Mouse (Mus musculus) MEL (cell line): Measurements from ENCODE around the gene Evl.
A peak's percentile ranks its signal among the peaks of the same experiment; 100 is the strongest.

Experiments
- BHLHE40 ChIP-seq: IDR thresholded peaks from 2 replicates; pipeline ENCODE4 v1.6.1; 2012; ENCODE audit warnings: low read depth, mild to moderate bottlenecking, inconsistent platforms, low read length, improper control_type of control experiment, borderline replicate concordance
- CHD2 ChIP-seq: IDR thresholded peaks from 2 replicates; pipeline ENCODE4 v1.6.1; 2011; ENCODE audit warnings: low read length, improper control_type of control experiment
- CTCF ChIP-seq, 3 experiments: IDR thresholded peaks in 2 of 3; conservative IDR thresholded peaks in 1 of 3; 2 replicates each; pipeline ENCODE4 v1.5.1; 2011 to 2012; ENCODE audit warnings: low read length in 3 of 3, low read depth in 2 of 3, mild to moderate bottlenecking in 2 of 3, improper control_type of control experiment in 1 of 3, inconsistent platforms in 1 of 3, mixed read lengths in 1 of 3, moderate library complexity in 1 of 3; ENCODE audit not compliant: control insufficient read depth in 1 of 3, insufficient read depth in 1 of 3, poor library complexity in 1 of 3, severe bottlenecking in 1 of 3
- MAX ChIP-seq: IDR thresholded peaks from 2 replicates; pipeline ENCODE4 v1.6.1; 2011; ENCODE audit warnings: low read length, improper control_type of control experiment
- POLR2A ChIP-seq, 2 experiments: IDR thresholded peaks; 2 replicates each; pipeline ENCODE4 v1.6.1; 2011 to 2012; ENCODE audit warnings: low read length in 2 of 2, mild to moderate bottlenecking in 2 of 2, control low read depth in 1 of 2, improper control_type of control experiment in 1 of 2, low read depth in 1 of 2, moderate library complexity in 1 of 2; ENCODE audit not compliant: control insufficient read depth in 1 of 2, insufficient read depth in 1 of 2, poor library complexity in 1 of 2
- POLR2AphosphoS5 ChIP-seq: IDR thresholded peaks from 2 replicates; pipeline ENCODE4 v1.6.1; 2012; ENCODE audit warnings: low read depth, borderline replicate concordance, mild to moderate bottlenecking, inconsistent platforms, low read length, moderate library complexity, mixed read lengths
- TBP ChIP-seq: IDR thresholded peaks from 2 replicates; pipeline ENCODE4 v1.8.0; 2011; ENCODE audit warnings: low read depth, low read length, improper control_type of control experiment
- UBTF ChIP-seq: IDR thresholded peaks from 2 replicates; pipeline ENCODE4 v1.6.1; 2012; ENCODE audit warnings: low read depth, mild to moderate bottlenecking, inconsistent platforms, low read length, improper control_type of control experiment, moderate library complexity, borderline replicate concordance; ENCODE audit not compliant: insufficient read depth
- USF2 ChIP-seq, 2 experiments: IDR thresholded peaks; 2 replicates each; pipeline ENCODE4 v1.6.1; 2011 to 2012; ENCODE audit warnings: improper control_type of control experiment in 2 of 2, low read length in 2 of 2, borderline replicate concordance in 1 of 2, inconsistent platforms in 1 of 2, low read depth in 1 of 2, mild to moderate bottlenecking in 1 of 2; ENCODE audit not compliant: insufficient read depth in 1 of 2
- ZC3H11A ChIP-seq: IDR thresholded peaks from 2 replicates; pipeline ENCODE4 v1.6.1; 2012; ENCODE audit warnings: low read depth, mild to moderate bottlenecking, inconsistent platforms, low read length, improper control_type of control experiment

- peak; percentile 69 to 74 (median 74) for TF ChIP-seq CTCF (IDR thresholded peaks at IDR 0.05 in 2 of 3, conservative IDR thresholded peaks at IDR 0.05 in 1 of 3; ENCODE audit: control insufficient read depth in 1 of 3, insufficient read depth in 1 of 3, low read depth in 2 of 3, low read length in 3 of 3, poor library complexity in 1 of 3, severe bottlenecking in 1 of 3)
- no peak for TF ChIP-seq UBTF
- TF ChIP-seq CHD2, result no peak
- no peak for TF ChIP-seq POLR2AphosphoS5
- TF ChIP-seq MAX, result no peak
- TF ChIP-seq POLR2A (IDR thresholded peaks at IDR 0.05; ENCODE audit: control insufficient read depth in 1 of 2, insufficient read depth in 1 of 2, low read depth in 1 of 2, low read length in 2 of 2, poor library complexity in 1 of 2), result no peak
- TF ChIP-seq ZC3H11A, result 0 out of 2 replicates have a peak, but pooled peaks have one; percentile 26
- TF ChIP-seq USF2 (IDR thresholded peaks at IDR 0.05; ENCODE audit: borderline replicate concordance in 1 of 2, insufficient read depth in 1 of 2, low read depth in 1 of 2, low read length in 2 of 2), result no peak
- TF ChIP-seq BHLHE40, result no peak
- TF ChIP-seq TBP, result no peak
Observed at GRCm38 (mm10) chr12:108541088-108541487, 13.4 kb upstream of the Evl start.
